Mouse (Mus musculus) embryo, embryonic 10.5 days (tissue): Measurements from ENCODE around the gene Nr1i3.

Source experiments
- DNase-seq: peaks from one replicate; pipeline ENCODE4 v3.0.0-alpha.2; 2015; ENCODE audit warnings: low spot score

The Nr1i3 gene

DNA sequence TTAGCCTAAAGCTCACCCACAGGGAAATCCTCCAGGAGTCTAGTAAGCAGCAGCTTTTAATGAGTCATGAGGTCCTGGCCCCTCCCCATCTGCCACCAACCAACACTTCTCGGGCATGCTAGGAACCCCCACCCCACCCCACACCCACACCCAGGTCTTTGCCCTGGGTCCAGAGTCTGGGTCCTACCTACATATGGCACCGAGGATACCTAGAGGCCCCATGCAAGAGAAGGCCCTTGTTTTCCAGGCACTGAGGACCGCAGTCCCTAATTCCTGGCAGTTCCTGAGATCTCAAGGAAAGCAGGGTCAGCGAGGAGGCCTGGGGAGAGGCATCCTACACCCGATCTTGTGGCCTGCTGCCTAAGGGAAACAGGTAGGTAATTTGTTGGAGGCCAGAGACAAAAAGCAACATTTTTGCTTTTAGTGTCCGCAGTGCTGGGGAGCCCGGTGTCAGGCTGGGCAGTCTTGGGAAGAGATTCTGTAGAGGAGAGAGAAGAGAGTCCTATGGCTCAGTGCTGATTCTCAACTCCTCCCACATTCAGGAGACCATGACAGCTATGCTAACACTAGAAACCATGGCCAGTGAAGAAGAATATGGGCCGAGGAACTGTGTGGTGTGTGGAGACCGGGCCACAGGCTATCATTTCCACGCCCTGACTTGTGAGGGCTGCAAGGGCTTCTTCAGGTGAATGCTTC is at the start of gene Nr1i3:
Gene Nr1i3, plus strand, starts transcription at position 170 of the 696 bp plus-strand sequence.
- no peak for DNase-seq

DNA sequence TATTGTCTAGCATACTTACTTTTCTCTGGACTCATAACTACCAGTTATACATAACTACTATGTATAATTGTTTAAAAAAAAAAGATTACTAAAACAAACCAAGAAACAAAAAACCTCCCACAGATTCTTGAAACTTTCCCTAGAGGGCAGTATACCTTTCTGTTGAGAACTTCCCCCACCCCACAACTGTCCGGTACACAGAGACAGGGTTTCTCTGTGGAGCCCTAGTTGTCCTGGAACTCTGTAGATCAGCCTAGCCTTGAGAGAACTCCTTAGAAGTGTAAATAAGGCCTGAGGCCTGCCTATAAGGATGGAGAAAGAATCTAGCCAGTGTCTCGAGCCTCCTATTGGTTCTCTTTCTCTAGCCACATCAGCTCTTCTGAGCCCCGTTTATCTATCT is 49.5 kb upstream of the Nr1i3 start:
- peak; percentile 67 for DNase-seq

- no peak for DNase-seq
Measured at GRCm38 (mm10) chr1:171165629-171166345, 48.0 kb upstream of the Nr1i3 start.

GRCm38 (mm10) chr1:171168906-171169305 is 44.9 kb upstream of the Nr1i3 start:
- DNase-seq, result no peak

DNA sequence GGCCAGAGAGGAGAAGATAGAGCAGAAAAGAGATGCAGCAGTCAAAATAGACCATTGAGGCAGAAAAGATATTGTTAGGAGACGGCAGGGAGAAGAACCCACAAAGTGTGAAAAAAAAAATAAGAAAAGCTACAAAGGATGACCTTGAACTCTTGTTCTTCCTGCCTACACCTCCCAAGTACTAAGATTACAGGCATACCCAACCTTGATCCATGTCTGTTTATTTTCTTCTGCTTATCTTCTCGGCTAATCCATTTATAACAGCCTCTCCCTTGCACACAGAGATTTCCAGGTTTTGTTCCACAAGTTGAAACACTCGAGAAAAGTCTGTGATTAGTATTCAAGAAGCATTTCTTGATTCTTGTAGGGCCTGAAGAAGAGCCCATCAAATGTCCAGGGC is 43.9 kb upstream of the Nr1i3 start:
- DNase-seq, result no peak

DNA sequence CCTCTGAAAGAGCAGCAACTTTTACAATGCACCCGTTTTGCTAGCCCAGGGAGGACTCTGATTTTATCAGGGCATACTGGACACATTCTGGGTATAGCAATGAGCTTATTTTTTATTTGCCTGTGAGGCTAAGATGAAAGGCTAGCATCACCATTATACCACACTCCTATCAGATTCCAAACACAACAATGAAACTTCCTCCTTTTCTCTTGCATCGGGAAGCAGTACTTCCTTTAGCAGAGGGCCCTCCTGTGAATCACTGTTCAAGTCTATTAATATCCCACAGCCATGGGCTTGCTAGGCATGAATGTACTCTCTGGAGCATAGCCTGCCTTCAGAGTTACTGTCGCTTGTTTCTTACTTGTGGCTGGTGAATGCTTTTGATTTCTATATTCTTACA is 42.6 kb upstream of the Nr1i3 start:
- DNase-seq, result no peak

GRCm38 (mm10) chr1:171172779-171173178 is 41.0 kb upstream of the Nr1i3 start:
- no peak for DNase-seq

- DNase-seq, result no peak
Measured at GRCm38 (mm10) chr1:171179487-171180171, 34.1 kb upstream of the Nr1i3 start.

DNA sequence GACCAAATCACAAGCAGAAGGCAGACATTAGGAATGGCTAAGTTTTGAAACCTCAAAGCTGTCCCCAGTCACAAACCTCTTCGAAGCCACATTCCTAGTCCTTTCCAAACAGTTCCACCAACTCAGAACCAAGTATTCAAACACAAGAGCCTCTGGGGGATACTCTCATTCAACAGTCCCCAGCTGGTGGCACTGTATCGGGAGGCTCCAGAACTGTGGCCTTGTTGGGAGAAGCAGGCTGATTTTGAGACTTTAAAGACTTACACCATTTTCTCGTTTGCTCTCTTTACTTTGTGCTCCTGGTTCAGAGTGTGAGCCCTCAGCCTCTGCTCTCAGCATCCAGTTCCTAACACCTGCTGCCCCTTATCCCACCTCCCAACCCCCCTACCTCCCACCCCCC is 30.7 kb upstream of the Nr1i3 start:
- DNase-seq, result no peak

DNA sequence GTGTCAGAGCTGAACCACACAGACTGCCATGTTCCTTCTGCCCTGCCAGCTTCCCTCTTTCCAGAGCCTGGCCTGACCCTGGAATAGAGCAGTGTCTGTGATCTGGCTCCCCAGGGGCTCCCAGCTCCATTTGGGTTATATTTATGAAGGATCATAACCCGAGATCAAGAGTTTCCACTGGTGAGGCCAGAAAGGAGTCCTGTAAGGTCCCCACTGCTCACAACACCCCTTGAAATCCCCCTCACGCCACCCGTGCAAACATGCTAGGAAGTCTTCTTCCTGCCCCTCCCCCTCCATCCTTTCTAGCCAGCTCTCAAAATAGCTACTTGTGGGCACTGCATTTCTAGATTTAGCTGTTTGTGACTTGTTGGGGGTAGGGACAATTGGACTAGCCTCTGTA is 30.1 kb upstream of the Nr1i3 start:
- no peak for DNase-seq

DNA sequence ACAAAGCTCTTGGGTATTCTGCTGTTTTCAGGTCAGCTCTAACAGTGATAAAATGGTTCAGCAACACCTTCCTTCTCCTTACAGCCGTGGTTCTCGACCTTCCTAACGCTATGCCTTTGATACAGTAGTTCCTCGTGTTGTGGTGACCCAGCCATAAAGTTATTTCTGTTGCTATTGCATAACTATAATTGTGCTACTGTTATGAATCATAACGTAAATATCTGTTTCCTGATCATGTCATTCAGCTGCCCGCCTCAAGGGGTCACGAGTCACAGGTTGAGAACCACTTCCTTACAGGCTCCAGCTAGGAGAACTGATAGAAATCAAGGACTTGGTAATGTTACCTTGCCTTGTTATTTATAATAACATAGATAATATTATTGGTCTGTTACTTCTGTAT is 29.5 kb upstream of the Nr1i3 start:
- no peak for DNase-seq

DNA sequence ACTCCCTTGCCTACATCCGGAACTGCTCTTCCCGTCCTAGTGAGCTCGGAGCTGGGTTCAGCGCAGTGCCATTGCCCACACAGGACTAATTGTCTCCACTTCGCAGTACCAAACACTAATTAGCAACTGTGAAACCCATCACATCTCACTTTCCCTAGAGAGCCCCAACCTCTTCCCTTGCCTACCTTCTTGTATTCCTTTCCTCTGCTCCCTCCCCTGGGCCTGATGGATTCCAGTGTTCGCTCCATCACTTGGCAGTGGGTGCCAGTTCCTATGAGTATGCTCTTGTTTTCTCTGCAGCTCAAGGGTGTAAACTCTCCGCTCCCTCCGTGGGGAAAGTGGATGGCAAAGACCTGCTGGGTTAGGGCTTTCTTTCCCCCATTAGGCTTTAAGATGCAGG is 28.1 kb upstream of the Nr1i3 start:
- DNase-seq, result no peak

GRCm38 (mm10) chr1:171187851-171188700 is 25.7 kb upstream of the Nr1i3 start:
- peak; percentile 63 for DNase-seq

- DNase-seq, result peak; percentile 39
Measured at GRCm38 (mm10) chr1:171189046-171189445, 24.7 kb upstream of the Nr1i3 start.

DNA sequence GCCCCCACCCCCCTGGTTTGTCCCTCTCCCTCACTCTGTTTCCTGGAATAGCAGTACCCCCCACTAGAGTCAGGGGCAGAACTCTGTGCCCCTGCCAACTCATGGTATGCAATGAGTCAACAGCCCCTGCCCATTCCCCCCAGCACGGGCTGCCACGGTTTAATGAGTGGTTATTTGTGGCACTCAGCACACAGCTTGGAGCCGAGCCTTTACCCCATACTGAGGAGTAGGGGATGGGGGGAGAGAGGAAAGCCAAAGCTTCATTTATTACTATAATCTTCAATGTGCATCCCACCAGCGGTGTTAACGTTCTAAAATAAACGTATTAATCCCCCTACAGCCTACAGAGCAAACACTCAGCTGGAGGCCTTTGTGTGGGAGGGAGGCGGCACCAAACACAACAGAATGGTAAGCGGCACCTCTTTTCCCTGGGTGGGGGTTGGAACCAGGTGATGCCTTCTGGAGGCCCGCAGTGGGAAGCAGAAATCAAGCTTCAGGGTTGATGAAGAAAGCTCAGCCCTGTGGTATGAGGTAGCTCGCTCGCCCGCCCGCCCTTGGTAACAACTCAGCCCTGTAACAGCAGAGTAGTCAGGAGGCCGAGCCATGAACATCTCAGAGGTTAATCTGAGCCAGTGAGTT is 24.2 kb upstream of the Nr1i3 start:
- no peak for DNase-seq

DNA sequence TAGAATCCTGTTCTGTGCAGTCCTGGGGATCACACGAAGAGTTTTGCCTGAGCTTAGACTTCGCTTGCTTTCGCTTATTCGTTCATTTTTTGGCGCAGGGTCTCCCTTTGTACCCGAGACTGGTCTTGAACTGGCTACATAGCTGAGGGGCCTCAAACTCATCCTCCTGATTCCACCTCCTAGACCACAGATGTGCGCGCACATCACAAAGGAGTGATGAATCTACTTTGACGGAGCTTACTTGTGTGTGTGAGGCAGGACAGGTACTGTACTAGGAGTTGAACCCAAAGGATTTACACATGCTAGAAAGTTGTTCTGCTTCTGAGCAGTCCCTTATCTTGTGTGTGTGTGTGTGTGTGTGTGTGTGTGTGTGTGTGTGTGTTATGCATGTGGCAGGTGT is 22.9 kb upstream of the Nr1i3 start:
- DNase-seq, result no peak

DNA sequence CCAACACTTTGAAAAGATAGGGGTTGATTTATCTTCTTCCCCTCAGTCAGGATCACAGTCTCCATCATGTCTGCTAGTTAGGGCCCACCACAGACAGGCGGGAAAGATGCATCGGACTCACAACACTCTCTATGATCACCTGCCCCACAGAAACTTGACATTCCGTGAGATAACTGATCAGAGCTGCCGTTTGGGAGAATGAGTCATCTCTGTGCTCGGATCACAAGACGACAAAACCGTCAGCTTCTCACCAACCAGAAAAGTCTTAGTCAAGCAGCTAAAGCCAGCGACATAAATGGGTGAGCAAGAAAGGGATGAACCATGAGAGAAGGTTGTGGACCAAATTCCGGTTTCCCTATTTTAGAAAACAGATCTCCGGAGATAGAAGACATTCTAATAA is 21.5 kb upstream of the Nr1i3 start:
- DNase-seq, result no peak

DNA sequence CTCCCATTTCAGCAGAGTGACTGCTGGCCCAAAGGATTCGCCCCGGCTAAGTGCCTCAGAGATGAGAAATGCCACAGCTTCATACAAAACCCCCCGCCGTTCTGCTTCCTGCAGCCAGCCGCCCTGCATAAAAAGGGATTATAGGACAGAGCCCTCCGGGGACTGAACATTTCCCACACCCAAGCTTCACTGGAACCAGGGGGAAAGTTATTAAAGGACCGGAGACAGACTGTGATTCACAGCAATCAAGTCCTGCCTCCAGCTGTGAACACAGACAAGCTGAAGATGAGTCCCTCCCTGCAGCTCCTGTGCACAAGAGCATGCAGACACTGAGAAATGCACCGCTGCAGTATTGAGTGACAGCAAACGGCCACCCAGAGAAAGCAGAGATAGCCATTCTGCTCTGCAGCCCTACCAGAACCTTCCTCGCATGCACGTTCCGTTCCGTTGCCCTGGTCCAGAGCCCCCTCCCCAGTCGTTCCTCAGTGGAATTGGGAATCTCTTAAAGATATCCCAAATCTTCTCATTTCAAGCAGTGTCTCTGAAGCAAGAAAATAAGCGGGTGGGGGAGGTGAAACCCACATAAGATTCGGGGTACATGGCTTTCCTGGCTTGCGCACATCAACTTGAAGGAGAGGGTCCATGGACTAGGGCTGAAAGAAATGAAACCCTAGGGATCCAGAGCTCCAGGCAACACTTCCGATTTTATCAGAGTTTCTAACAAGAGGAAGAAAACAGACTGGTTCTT is 20.5 kb upstream of the Nr1i3 start:
- DNase-seq, result peak; percentile 55

GRCm38 (mm10) chr1:171193911-171194830 is 19.6 kb upstream of the Nr1i3 start:
- peak; percentile 23 for DNase-seq
